Mouse (Mus musculus) CD4-positive naive resting alpha-beta T cell, adult 76 days (primary cell): Measurements from ENCODE around the gene Slc25a1. TPM values are rescaled to one million over a fixed set of nuclear protein-coding genes. Genes with fewer than 3 reads are reported as not detected.

Experiments
- total RNA-seq: library from RNA; stranded (reverse); gene quantifications from one replicate; pipeline ENCODE4 v1.2.4, GENCODE M21; 2023

Gene Slc25a1
- total RNA-seq: 19.6 TPM

GRCm38 (mm10) chr16:17928087-17928580 lies at the start of gene Slc25a1:
Slc25a1 (minus strand) TSS chr16:17928219.

GRCm38 (mm10) chr16:17914307-17915249 lies 13.4 kb downstream of the Slc25a1 start, which contains the start of gene Gsc2:
Gsc2 (minus strand) TSS chr16:17915059.

GRCm38 (mm10) chr16:17911052-17911595 lies 16.9 kb downstream of the Slc25a1 start, which contains the start of gene Ess2:
Ess2 (minus strand) TSS chr16:17911348.

GRCm38 (mm10) chr16:17898462-17898861 lies 29.6 kb downstream of the Slc25a1 start, which contains the start of the genes Dgcr2 and Tssk2:
Dgcr2 (minus strand) TSS chr16:17898562.
Tssk2 (plus strand) TSS chr16:17898637.

GRCm38 (mm10) chr16:17893923-17894322 lies 34.1 kb downstream of the Slc25a1 start, which contains the start of gene Tssk1:
Tssk1 (plus strand) TSS chr16:17894223.

GRCm38 (mm10) chr16:17891567-17891959 lies 36.5 kb downstream of the Slc25a1 start, which contains the start of gene Gm20518:
Gm20518 (minus strand) TSS chr16:17891671.

Other genes starting within 250 kb of the Slc25a1 start
- 147 TPM for gene Med15, start 195.3 kb downstream of the Slc25a1 start, total RNA-seq
- gene Klhl22, start 168.6 kb downstream of the Slc25a1 start, total RNA-seq: 11.3 TPM
- gene Scarf2, start 130.9 kb downstream of the Slc25a1 start, total RNA-seq: not detected
- not detected for gene B830017H08Rik, start 95.1 kb downstream of the Slc25a1 start, total RNA-seq
- 22.5 TPM for gene Car15, start 89.9 kb downstream of the Slc25a1 start, total RNA-seq
- gene Gm20518, start 36.5 kb downstream of the Slc25a1 start, total RNA-seq: 4.2 TPM
- not detected for gene Tssk1, start 34.0 kb downstream of the Slc25a1 start, total RNA-seq
- gene Dgcr2, start 29.7 kb downstream of the Slc25a1 start, total RNA-seq: 71.5 TPM
- gene Tssk2, start 29.6 kb downstream of the Slc25a1 start, total RNA-seq: not detected
- 70.1 TPM for gene Ess2, start 16.9 kb downstream of the Slc25a1 start, total RNA-seq
- not detected for gene Gsc2, start 13.2 kb downstream of the Slc25a1 start, total RNA-seq
- not detected for gene Vpreb2, start 52.2 kb upstream of the Slc25a1 start, total RNA-seq
- gene Dgcr6, start 124.6 kb upstream of the Slc25a1 start, total RNA-seq: 4.8 TPM
- 4.7 TPM for gene Prodh, start 162.0 kb upstream of the Slc25a1 start, total RNA-seq
- gene Rtn4r, start 199.4 kb upstream of the Slc25a1 start, total RNA-seq: not detected